In the genomic region with DNA sequence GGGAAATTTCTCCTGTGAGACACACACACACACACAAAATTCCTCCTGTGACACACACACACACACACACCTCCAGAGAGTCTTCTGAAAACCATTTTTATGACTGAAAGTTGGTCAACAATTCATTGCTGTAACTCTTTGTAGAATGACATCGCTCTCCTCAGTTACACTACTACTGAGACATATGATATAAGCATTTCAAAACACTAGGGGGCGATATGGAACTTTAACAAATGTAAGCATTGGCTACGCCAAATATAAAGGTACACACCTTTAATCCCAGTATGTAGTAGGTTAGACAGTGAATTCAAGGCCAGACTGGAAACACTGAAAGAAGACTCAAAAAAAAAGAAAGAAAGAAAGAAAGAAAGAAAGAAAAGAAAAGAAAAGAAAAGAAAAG, we compare ENCODE assay signal across 11 mouse cellular contexts. TPM values are rescaled to one million over a fixed set of nuclear protein-coding genes. Genes with fewer than 3 reads are reported as not detected.
A peak's percentile ranks its signal among the peaks of the same experiment; 100 is the strongest.
DNase-seq lines count a peak whose midpoint lies in the region; ATAC-seq and TF ChIP-seq lines count a peak whose summit lies in the region.
"Had no signal": no experiment of that assay in that cellular context is flagged by ENCODE, and none has a peak within 500 bp of the region (broad histone marks: within the 10 kb centered on the region; RNA-seq: fewer than 3 reads in every experiment).

No protein-coding gene starts in this region.

- no peak overlapping the region for H3K9ac ChIP-seq in limb, embryonic 14.5 days (ENCODE audit: low read depth, low read length, severe bottlenecking)
- no peak overlapping the region for H3K9ac ChIP-seq in embryonic facial prominence, embryonic 14.5 days (ENCODE audit: low read depth, low read length)
- H3K9ac ChIP-seq: hindbrain, embryonic 12.5 days; lung, embryonic 15.5 days had no signal

- H3K4me3 ChIP-seq in limb, embryonic 14.5 days (replicated peaks; ENCODE audit: low read length) = no peak overlapping the region
- no peak overlapping the region for H3K4me3 ChIP-seq in limb, embryonic 10.5 days
- H3K4me3 ChIP-seq in embryonic facial prominence, embryonic 14.5 days (ENCODE audit: low read depth, low read length) = no peak overlapping the region
- H3K4me3 ChIP-seq: hindbrain, embryonic 12.5 days; lung, embryonic 15.5 days had no signal

- 58% methylated on average over 3 of the region's 3 CpGs for WGBS in limb, embryonic 14.5 days
- WGBS in limb, embryonic 10.5 days = 61% methylated on average over 3 of the region's 3 CpGs
- 65% methylated on average over 3 of the region's 3 CpGs for WGBS in embryonic facial prominence, embryonic 14.5 days

- H3K9me3 ChIP-seq in limb, embryonic 14.5 days (ENCODE audit: control insufficient read depth, low read length) = no peaks in the 10 kb centered on the region
- no peaks in the 10 kb centered on the region for H3K9me3 ChIP-seq in limb, embryonic 10.5 days (replicated peaks)
- no peaks in the 10 kb centered on the region for H3K9me3 ChIP-seq in embryonic facial prominence, embryonic 14.5 days (ENCODE audit: control insufficient read depth, low read length)
- H3K9me3 ChIP-seq: hindbrain, embryonic 12.5 days; lung, embryonic 15.5 days had no signal

- H3K27ac ChIP-seq in limb, embryonic 14.5 days (replicated peaks; ENCODE audit: low read depth, low read length) = no peak overlapping the region
- no peak overlapping the region for H3K27ac ChIP-seq in limb, embryonic 10.5 days
- H3K27ac ChIP-seq in embryonic facial prominence, embryonic 14.5 days (replicated peaks; ENCODE audit: low read depth, low read length) = no peak overlapping the region
- H3K27ac ChIP-seq: hindbrain, embryonic 12.5 days; lung, embryonic 15.5 days had no signal

- peak; percentile 75; the same call in 1 of the 2 replicates for ATAC-seq in cerebellum, adult (ENCODE audit: insufficient number of reproducible peaks, low FRiP score, low TSS enrichment)
- no peak for ATAC-seq in limb, embryonic 14.5 days (ENCODE audit: low FRiP score, low read depth)
- ATAC-seq in embryonic facial prominence, embryonic 14.5 days (ENCODE audit: low read depth) = no peak

- H3K36me3 ChIP-seq in limb, embryonic 14.5 days (ENCODE audit: control insufficient read depth, insufficient read depth, low read length) = peaks cover 4% of the 10 kb centered on the region; the same call in 1 of the 2 replicates
- H3K36me3 ChIP-seq in limb, embryonic 10.5 days = peaks cover 14% of the 10 kb centered on the region
- H3K36me3 ChIP-seq in embryonic facial prominence, embryonic 14.5 days (ENCODE audit: control insufficient read depth, insufficient read depth, low read length) = no peaks in the 10 kb centered on the region
- H3K36me3 ChIP-seq: hindbrain, embryonic 12.5 days had no signal

- no peak overlapping the region for H3K4me2 ChIP-seq in limb, embryonic 14.5 days (replicated peaks; ENCODE audit: low read depth, low read length, severe bottlenecking)
- H3K4me2 ChIP-seq in embryonic facial prominence, embryonic 14.5 days (ENCODE audit: low read depth, low read length) = no peak overlapping the region
- H3K4me2 ChIP-seq: hindbrain, embryonic 12.5 days; lung, embryonic 15.5 days had no signal

- 0 out of 2 replicates have a peak, but pooled peaks cover 4% of the 10 kb centered on the region for H3K4me1 ChIP-seq in limb, embryonic 14.5 days (ENCODE audit: control insufficient read depth, insufficient read depth, low read length)
- peaks cover 5% of the 10 kb centered on the region; the same call in 1 of the 2 replicates for H3K4me1 ChIP-seq in limb, embryonic 10.5 days
- H3K4me1 ChIP-seq in embryonic facial prominence, embryonic 14.5 days (ENCODE audit: control insufficient read depth, insufficient read depth, low read length) = peaks cover 3% of the 10 kb centered on the region; the same call in 1 of the 2 replicates

- H3K27me3 ChIP-seq in limb, embryonic 14.5 days (ENCODE audit: control insufficient read depth, insufficient read depth, low read length) = no peaks in the 10 kb centered on the region
- H3K27me3 ChIP-seq in limb, embryonic 10.5 days (ENCODE audit: low read depth, poor library complexity, severe bottlenecking) = no peaks in the 10 kb centered on the region
- H3K27me3 ChIP-seq in embryonic facial prominence, embryonic 14.5 days (replicated peaks; ENCODE audit: control insufficient read depth, insufficient read depth, low read length) = no peaks in the 10 kb centered on the region
- H3K27me3 ChIP-seq: hindbrain, embryonic 12.5 days; lung, embryonic 15.5 days had no signal

- DNase-seq in cerebellum, adult 11 months = no peak
- DNase-seq in limb, embryonic 14.5 days (ENCODE audit: low spot score) = peak; percentile 42
- DNase-seq in limb, embryonic 10.5 days (ENCODE audit: low spot score) = no peak
- peak; percentile 68 for DNase-seq in embryonic facial prominence, embryonic 14.5 days (ENCODE audit: low spot score)
- DNase-seq in naive thymus-derived CD4-positive, alpha-beta T cell, adult 2 months (ENCODE audit: low read depth) = peak; percentile 79
- no peak for DNase-seq in urinary bladder, postnatal 10 days (ENCODE audit: low spot score)
- no peak for DNase-seq in right cerebral cortex, adult 18-20 months
- DNase-seq: cerebellum, postnatal 25 days had no signal

- TF ChIP-seq POLR2A in limb, embryonic 14.5 days (IDR thresholded peaks at IDR 0.05; ENCODE audit: borderline replicate concordance, extremely low read depth, insufficient read depth, insufficient read length) = no peak

RNA-seq across cellular contexts. Expression of a gene that starts 18.7 kb away (rescaled TPM):
- 28.9 and 29.3 TPM in 2 replicates for polyA plus RNA-seq in limb, embryonic 14.5 days (2012; rRNA removed)
- polyA plus RNA-seq in limb, embryonic 14.5 days (2014; fragmentation: Nextera tagmentation; extraction: Ambion mirVana) = 27.5 and 35.0 TPM in 2 replicates
- 27.4 and 34.6 TPM in 2 replicates for polyA plus RNA-seq in limb, embryonic 10.5 days (2016; fragmentation: Nextera tagmentation; extraction: Ambion mirVana)
- polyA plus RNA-seq in embryonic facial prominence, embryonic 14.5 days (2014; fragmentation: Nextera tagmentation; extraction: Ambion mirVana) = 24.2 and 27.8 TPM in 2 replicates

Comparison
In these comparisons a context has a peak if more than half of its experiments do, and no peak if none do; other contexts are left out.
1. DNase-seq: peak in limb, embryonic 14.5 days (single experiment), embryonic facial prominence, embryonic 14.5 days (single experiment) and naive thymus-derived CD4-positive, alpha-beta T cell, adult 2 months (single experiment); none in cerebellum, adult 11 months (single experiment), limb, embryonic 10.5 days (single experiment), urinary bladder, postnatal 10 days (single experiment) and right cerebral cortex, adult 18-20 months (single experiment).